Mouse (Mus musculus) CH12.LX (cell line): ENCODE measurements around the gene Rft1.

Experiments used
- CTCF ChIP-seq, 2 experiments: IDR thresholded peaks in 1 of 2; conservative IDR thresholded peaks in 1 of 2; 2 replicates each; pipeline ENCODE4 v1.5.1; 2011 to 2012; ENCODE audit warnings: low read depth in 2 of 2, low read length in 2 of 2, improper control_type of control experiment in 1 of 2, inconsistent platforms in 1 of 2, mild to moderate bottlenecking in 1 of 2, moderate library complexity in 1 of 2
- EP300 ChIP-seq: IDR thresholded peaks from 2 replicates; pipeline ENCODE4 v1.6.1; 2011; ENCODE audit warnings: low read length, improper control_type of control experiment
- ETS1 ChIP-seq: conservative IDR thresholded peaks from 2 replicates; pipeline ENCODE4 v1.6.1; 2012; ENCODE audit warnings: low read depth, mild to moderate bottlenecking, inconsistent platforms, low read length, improper control_type of control experiment, moderate library complexity
- HCFC1 ChIP-seq: IDR thresholded peaks from 2 replicates; pipeline ENCODE4 v1.6.1; 2012; ENCODE audit warnings: low read depth, mild to moderate bottlenecking, inconsistent platforms, low read length, improper control_type of control experiment
- MAX ChIP-seq: IDR thresholded peaks from 2 replicates; pipeline ENCODE4 v1.6.1; 2011; ENCODE audit warnings: low read length, improper control_type of control experiment
- POLR2A ChIP-seq: IDR thresholded peaks from 2 replicates; pipeline ENCODE4 v1.6.1; 2011; ENCODE audit warnings: low read depth, mild to moderate bottlenecking, improper control_type of control experiment, low read length
- POLR2AphosphoS2 ChIP-seq: IDR thresholded peaks from 2 replicates; pipeline ENCODE4 v1.6.1; 2011; ENCODE audit warnings: low read depth, low read length, improper control_type of control experiment
- RAD21 ChIP-seq: IDR thresholded peaks from 2 replicates; pipeline ENCODE4 v1.6.1; 2011; ENCODE audit warnings: low read depth, mild to moderate bottlenecking, low read length, improper control_type of control experiment, moderate library complexity
- RCOR1 ChIP-seq: conservative IDR thresholded peaks from 2 replicates; pipeline ENCODE4 v1.6.1; 2012; ENCODE audit warnings: low read depth, mild to moderate bottlenecking, inconsistent platforms, low read length, improper control_type of control experiment
- SMC3 ChIP-seq: IDR thresholded peaks from 2 replicates; pipeline ENCODE4 v1.6.1; 2011; ENCODE audit warnings: low read depth, low read length, improper control_type of control experiment
- TCF12 ChIP-seq: IDR thresholded peaks from 2 replicates; pipeline ENCODE4 v1.6.1; 2014; ENCODE audit warnings: low read depth, mild to moderate bottlenecking, inconsistent platforms, low read length, improper control_type of control experiment
- USF1 ChIP-seq: IDR thresholded peaks from 2 replicates; pipeline ENCODE4 v1.6.1; 2014; ENCODE audit warnings: low read depth, mild to moderate bottlenecking, inconsistent platforms, low read length, improper control_type of control experiment

DNA sequence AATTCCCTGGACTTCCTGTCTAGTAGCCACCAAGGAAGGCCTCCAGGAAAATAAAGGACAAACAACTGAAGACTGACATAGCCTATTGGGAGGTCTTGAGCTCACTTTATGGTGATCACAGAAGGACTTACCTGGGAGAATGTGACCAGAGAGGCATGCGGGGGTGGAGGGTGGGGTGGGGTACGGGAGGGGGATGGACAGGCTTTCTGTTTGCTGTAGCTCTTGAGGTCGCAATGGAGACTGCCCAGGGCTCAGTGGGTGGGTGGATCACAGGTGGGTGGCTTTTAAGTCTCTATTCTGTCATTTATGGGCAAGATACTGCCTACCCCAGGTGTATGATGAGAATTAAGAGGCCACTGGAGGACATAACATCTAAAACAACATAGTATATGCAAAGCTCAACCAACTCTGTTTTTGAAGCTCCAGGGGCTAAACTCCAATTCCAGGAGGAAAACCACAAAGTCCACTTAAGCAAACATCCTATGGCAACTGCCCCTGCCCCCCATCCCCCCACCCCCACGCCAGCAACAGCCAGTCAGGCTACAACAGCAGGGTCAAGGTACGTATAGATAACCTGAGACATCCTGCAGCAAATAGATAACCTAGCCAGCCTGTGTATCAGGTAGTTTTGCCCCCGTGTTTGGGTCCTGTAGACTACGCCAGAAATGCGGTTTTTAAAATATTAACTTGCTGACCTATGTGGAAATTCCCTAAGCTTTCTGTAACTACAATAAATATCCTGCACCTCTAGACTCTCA lies 50.1 kb downstream of the Rft1 start:
- TF ChIP-seq HCFC1 (no peak), SMC3 (no peak), USF1 (no peak), RCOR1 (no peak), POLR2A (no peak), CTCF (conservative IDR thresholded peaks at IDR 0.05 in 1 of 2, IDR thresholded peaks at IDR 0.05 in 1 of 2; ENCODE audit: low read depth in 2 of 2, low read length in 2 of 2) (no peak), MAX (no peak), EP300 (no peak), TCF12 (no peak), POLR2AphosphoS2 (no peak), RAD21 (no peak), ETS1 (no peak)
